Mouse (Mus musculus) adrenal gland, postnatal 14 days (tissue): Measurements from ENCODE around the gene Olfr1375. TPM values are rescaled to one million over a fixed set of nuclear protein-coding genes. Genes with fewer than 3 reads are reported as not detected.
"Not testable (repeated sequence)": the region's sequence is repeated elsewhere in the genome, so short reads cannot be mapped to it uniquely, and the experiment has no call there.

Experiments
- DNase-seq: peaks from one replicate; pipeline ENCODE4 v3.0.0; 2021; ENCODE audit warnings: mixed read lengths
- long read RNA-seq, 2 experiments: library from polyadenylated mRNA; stranded (forward); transcript quantifications; one replicate each; pipeline ENCODE4 v2.0.0; 2021
- total RNA-seq: library from RNA; stranded (reverse); gene quantifications from 2 replicates; pipeline ENCODE4 v1.2.3, GENCODE M21; 2021

Olfr1375 gene
- not detected in 2 replicates for total RNA-seq
- long read RNA-seq, experiment 1: 0 reads
- long read RNA-seq, experiment 2: 0 reads

DNA sequence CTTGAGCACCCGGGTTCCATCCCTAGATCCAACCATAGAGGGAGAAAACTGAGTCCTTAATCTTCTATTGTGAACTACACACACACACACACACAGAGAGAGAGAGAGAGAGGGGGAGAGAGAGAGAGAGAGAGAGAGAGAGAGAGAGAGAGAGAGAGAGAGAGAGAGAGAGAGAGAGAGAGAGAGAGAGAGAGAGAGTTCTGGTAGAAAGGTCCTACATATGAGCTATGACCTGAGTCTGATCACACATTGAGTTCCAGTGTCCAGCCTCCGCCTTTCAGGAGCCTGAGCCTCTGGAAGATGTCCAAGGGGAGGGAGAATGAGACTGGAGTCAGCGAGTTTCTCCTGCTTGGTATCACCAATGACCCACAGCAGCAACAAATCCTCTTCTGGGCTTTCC, at the start of gene Olfr1375:
TSS of gene Olfr1375 (plus strand) at position 301 of the 400 bp plus-strand sequence.
- not testable (repeated sequence) for DNase-seq

DNA sequence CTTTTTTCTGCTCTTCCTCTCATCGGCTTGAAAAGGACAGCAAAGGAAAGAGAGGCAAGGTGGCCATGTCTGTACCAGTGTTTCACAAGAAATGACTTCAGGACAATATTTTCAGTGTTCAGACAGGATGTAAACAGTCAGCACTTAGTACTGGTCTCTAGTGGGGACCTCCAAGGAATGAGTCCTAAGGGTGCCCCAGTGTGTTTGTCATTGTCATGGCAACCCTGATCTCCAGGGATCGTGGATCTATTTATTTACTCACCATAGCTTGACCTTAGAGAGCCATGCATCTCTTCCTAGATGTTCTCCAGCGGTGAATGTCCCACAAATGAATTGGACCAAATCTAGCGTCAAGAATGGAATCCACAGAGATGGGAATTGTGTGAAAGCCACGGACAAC, 44.6 kb upstream of the Olfr1375 start, which contains the start of gene Olfr51:
TSS of gene Olfr51 (plus strand) at position 301 of the 400 bp plus-strand sequence.
- DNase-seq: no peak

DNA sequence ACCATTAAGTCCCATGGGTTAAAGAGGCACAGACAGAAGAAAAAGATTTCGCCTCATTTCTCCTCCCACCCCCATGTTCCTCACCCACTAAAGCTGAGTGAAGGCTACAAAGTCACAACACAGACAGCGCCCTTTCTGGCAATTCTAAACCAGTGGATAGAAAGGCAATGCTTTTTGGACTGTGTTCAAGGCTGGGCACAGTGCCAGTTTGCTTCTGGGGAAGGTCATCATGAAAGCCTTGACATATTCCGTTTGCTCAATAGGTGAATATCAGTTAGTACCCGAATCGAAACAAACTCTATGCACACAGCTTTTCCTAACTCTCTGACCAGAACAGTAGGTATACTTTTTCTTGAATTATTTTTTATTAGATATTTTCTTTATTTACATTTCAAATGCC, 36.1 kb upstream of the Olfr1375 start:
- DNase-seq: peak; percentile 93

DNA sequence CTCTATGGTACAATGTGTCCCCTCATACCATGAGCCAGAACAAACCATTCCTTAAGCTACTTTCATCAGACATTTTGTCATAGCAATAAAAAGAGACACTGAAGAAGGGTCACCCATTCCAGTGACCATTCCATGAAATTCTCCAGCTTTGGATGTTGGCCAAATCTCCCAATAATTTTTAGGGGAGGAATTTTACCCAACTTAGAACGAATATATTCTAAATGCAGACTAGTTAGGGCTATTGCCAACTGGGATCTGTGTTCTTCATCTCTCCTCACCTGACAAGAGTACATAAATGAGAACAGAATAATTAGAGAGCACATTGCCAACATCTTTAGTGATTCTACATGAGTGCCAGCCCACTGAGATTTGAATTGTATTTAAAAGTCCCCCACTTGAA, 34.0 kb upstream of the Olfr1375 start, which contains the start of gene Olfr54:
TSS of gene Olfr54 (plus strand) at position 301 of the 400 bp plus-strand sequence.
- DNase-seq: no peak

DNA sequence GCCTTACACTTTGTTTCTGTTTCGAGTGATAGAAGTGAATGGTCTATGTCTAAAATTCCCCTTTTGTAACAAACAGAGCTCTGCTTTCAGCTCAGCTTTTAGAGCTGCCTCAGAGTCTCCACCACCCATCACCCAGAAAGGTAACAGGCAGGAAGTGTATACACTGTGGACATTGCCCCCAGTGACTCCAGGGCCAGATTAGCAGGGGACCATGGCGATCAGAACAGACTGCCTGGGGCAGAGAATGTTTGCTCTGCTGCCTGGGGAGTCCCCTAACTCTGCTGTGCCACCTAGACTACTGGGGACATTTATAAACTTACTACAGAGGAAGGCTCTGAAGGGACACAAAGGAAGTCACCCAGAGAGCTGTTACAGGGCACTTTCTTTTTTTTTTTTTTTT, 31.6 kb upstream of the Olfr1375 start:
- no peak for DNase-seq

DNA sequence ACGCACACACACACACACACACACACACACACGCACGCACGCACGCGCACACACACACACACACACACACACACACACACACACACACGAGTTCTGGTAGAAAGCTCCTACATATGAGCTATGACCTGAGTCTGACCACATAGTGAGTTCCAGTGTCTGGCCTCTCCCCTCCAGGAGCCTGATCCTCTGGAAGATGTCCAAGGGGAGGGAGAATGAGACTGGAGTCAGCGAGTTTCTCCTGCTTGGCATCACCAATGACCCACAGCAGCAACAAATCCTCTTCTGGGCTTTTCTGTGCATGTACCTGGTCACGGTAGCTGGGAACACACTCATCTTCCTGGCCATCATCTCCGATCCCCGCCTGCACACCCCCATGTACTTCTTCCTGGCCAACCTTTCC, 21.1 kb upstream of the Olfr1375 start:
- DNase-seq: not testable (repeated sequence)

DNA sequence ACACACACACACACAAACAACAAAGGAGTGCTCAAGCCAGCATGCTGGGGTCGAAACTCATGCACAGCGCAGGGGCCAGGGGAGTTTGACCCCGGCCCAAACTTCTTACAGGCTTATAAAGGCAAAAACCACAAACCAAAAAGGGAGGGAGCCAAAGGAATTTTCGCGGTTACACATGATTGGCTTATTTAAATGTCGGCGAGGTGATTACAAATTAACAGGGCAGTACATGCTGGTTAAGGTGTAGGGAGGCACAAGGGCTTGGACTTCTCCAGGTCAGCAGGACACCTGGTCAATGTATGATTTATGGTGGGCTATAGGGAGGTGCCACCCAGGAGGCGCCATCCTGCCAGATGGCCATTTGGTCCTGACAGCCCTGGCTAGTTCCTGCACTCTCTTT, 18.5 kb upstream of the Olfr1375 start:
- DNase-seq: not testable (repeated sequence)

DNA sequence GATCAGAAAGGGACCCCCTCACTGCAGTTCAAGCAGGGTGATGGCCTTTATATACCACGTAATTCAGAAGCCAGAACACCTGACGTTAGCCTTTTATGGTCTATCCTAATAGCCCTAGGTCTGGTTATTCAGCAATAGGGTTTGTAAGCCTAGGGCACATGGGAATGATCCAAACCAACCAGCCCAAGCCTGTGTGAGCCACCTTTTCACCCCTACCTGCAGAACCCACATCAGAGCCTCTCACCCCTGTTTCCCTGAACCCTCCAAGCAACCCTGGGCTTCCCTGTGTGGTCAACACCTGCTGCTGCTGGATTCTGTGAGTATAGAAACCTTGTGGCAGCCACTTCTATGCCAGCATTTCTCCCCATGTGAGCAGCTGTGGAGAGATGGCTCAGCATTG, 17.7 kb upstream of the Olfr1375 start:
- no peak for DNase-seq

DNA sequence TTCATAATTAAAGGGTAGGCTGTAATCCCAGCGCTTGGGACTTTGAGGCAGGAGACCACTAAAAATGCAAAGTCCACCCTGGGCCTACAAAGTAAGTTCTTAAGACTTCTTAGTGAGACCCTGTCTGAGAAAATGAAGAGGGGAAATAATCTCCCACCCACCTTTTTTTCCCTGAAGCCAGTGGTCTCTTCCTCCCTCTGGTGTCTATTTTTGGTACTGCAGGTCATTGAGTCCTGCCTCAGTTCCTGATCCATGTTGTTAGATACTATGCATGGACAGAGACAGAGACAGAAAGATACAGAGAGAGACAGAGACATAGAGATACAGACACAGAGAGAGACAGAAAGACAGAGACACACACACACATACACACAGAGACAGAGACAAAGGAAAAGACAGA, 15.1 kb upstream of the Olfr1375 start:
- peak; percentile 17 for DNase-seq

DNA sequence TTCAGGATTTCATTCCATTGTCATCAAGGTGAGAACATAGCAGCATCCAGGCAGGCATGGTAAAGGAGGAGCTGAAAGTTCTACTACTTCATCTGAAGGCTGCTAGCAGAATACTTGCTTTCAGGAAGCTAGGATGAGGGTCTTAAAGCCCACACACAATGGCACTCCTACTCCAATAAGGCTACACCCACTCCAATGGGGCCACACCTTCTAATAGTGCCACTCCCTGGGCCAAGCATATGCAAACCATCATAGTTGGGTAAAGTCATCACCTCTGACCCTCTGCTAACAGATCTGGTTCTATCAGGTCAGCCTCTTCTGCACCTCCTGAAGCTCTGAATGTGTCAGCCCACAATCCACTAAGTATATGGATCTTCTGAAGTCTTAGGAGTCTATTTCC, 13.8 kb upstream of the Olfr1375 start:
- not testable (repeated sequence) for DNase-seq

DNA sequence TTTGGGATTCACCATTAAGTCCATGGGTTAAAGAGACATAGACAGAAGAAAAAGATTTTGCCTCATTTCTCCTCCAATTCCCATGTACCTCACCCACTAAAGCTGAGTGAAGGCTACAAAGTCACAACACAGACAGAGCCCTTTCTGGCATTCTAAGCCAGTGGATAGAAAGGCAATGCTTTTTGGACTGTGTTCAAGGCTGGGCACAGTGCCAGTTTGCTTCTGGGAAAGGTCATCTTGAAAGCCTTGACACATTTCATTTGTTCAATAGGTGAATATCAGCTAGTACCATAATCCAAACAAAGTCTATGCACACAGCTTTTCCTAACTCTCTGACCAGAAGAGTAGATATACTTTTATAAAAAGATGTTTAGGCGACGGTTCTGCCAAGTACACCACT, 12.0 kb upstream of the Olfr1375 start:
- peak; percentile 83 for DNase-seq

DNA sequence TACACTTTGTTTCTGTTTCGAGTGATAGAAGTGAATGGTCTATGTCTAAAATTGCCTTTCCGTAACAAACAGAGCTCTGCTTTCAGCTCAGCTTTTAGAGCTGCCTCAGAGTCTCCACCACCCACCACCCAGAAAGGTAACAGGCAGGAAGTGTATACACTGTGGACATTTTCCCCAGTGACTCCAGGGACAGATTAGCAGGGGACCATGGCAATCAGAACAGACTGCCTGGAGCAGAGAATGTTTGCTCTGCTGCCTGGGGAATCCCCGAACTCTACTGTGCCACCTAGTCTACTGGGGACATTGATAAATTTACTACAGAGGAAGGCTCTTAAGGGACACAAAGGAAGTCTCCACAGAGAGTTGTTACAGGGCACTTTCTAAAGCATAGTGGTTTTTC, 3.1 kb upstream of the Olfr1375 start:
- DNase-seq: not testable (repeated sequence)

DNA sequence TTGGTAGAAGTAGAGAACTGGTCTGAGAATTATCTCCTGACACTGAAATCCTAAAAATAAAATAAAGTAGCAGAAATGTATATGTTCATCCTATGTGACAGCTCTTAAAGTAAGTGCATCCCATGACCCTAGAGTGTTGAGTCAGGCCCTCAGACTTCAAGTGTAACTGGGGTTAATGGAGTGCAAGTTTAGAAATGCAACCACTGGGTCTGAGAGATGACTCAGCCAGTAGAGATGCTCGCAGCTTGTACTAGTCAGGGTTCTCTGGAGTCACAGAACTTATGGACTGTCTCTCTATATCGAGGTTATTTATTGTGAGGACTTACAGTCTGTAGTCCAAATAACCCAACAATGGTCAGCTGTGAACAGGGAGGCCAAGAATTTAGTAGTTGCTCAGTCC, 3.8 kb downstream of the Olfr1375 start:
- DNase-seq: no peak

DNA sequence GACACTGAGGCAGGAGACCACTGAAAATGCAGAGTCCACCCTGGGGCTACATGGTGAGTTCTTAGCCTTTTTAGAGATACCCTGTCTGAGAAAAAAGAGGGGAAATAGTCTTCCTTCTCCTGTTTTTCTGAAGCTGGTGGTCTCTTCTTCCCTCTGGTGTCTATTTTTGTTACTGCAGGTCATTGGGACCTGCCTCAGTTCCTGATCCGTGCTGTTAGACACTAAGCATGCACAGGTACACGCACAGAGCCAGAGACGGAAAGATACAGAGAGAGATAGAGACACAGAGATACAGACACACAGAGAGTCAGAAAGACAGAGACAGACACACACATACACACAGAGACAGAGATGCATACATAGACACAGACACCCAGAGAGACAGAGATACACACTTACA, 5.3 kb downstream of the Olfr1375 start:
- no peak for DNase-seq

DNA sequence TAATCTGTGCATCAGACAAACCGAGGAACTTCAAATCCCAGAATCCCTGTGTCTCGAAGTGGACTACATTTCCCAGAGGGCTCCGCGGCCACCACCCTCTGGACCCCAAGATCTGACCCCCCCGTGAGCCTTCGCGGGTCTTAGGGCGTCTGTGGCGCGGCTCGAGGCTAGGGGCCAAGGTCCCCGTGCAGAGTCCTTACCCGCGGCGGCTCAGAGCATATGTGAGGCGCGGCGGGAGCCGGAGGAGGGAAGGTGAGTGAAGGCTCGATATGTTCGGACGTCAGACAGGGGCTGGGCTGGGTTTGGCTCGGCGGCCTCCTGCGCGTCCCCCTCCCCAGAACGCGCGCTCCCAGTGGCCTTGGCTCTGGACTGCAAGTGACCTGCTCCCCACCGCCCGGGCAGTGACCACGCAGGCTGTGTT, 11.3 kb downstream of the Olfr1375 start, which contains the start of gene Zfp354a:
TSS of gene Zfp354a (plus strand) at position 107 of the 421 bp plus-strand sequence.
- DNase-seq: peak; percentile 81

DNA sequence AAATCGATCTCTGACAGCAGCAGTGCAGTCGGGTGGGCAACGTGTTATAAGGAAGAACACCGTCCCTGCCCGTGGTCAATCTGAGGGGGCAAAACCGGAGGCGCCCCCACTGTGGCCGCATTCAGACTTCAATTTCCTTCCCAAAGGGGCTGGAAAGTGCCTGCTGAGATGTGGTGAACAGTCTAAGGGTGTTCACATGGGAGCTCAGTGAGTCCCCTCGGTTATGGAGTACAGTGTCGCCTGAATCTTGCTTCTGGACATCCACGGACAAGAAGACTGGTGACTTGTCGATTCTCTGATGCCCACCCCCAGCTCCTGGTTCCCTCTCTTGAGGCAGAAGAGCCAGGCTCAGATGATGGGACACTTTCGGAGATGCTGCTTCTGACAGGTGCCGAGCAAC, 11.7 kb downstream of the Olfr1375 start:
- DNase-seq: no peak

DNA sequence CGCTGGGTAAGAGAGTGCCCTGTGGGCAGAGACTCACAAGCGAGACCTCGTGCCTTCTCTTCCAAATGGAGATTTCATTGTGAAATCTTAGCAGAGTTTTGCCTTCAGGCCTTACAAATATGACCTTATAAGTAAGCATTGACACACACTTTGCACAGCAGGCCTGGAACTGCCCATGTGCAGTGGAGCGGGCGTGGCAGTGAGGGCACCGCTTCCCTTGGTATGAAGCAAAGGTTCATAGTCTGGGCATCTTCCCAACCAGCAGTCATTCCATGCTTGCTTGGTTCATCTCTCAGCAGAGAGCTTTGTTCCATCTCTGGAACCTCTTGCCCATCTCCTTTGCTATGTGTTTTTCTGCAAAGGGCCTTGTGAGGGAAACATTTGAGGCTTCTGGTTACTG, 13.1 kb downstream of the Olfr1375 start:
- DNase-seq: peak; percentile 62

DNA sequence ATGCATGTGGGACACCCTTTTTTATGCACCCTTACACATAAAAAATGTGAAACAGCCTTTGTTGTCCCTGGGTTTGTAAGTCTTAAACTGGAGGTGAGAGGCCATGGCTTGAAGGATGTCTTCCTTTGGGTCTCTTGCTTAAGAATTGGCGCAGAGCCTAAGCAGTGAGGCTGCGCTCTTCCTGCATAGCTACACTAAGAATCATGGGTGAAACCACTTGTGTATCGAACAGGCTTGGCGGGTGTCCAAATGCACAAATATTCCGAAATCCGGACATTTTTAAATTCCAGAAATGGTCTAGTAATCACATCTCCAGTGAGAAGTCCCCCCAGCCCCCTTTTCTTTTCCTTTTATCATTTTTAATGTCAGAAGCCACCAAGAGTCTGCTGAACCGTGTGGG, 15.4 kb downstream of the Olfr1375 start:
- DNase-seq: peak; percentile 33

DNA sequence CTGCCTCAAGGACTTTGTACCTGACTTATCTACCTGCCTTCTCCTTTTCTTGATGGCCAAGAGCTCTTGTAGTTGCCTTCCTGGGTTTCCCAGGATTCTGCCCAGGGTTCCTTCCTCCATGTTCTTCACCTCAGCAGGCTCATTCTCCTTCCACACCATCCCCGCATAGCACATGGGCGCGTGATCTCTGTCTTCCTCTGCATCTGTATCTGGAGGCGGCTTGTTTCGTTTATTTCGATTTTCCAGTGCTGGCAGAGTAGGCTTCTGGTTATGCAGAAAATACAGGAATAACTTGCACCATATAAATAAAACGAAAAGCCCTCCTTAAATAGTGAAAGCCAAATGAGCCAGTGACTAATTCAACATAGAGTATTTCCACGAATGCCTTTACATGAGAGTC, 15.9 kb downstream of the Olfr1375 start:
- no peak for DNase-seq

DNA sequence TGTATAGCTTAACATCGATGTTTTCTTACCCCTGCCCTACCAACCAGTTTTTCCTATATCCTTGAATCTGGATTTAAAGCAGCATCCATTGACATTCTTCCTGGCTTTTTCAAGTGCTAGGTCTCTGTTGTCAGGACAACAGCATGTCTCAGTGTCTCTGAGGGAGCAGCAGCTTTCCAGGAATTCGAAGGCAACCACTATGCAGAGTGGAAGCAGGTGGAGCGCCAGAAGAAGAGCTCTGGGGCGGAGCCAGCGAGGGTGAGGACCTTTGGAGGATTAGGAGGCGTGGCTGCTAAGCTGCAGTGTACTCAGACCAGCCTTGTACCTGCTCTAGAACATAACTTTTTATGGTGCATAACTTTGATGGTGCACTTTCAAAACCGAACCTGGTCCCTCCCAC, 36.6 kb downstream of the Olfr1375 start:
- DNase-seq: no peak

DNA sequence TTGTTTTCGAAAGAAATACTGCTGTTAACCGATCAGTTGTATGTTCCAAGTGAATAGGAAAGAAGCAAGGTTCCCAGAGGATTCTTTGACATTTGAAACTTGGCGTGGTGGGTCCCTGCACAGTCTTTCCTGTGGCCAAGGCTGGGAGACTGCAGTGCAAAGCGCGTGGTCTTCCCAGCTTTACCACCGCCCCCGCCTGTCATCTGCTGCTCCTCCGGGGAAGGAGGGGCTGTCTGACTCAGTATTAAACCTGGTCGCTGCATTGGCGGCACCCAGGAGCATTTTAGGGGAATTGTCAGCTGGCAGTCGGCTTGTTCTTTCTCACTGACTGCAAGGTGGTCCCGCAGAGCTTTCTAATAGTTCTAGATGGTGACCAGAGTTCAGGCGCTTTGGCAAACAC, 37.4 kb downstream of the Olfr1375 start:
- DNase-seq: no peak
